Mouse (Mus musculus): ENCODE results near the gene Mrps18c.

- TF ChIP-seq MAX (IDR thresholded peaks at IDR 0.05; ENCODE audit: low read length) (no peak), MYB (IDR thresholded peaks at IDR 0.05; ENCODE audit: low read depth, low read length) (no peak), CTCF (IDR thresholded peaks at IDR 0.05 in 2 of 3, conservative IDR thresholded peaks at IDR 0.05 in 1 of 3; ENCODE audit: control insufficient read depth in 1 of 3, insufficient read depth in 1 of 3, low read depth in 2 of 3, low read length in 3 of 3, poor library complexity in 1 of 3, severe bottlenecking in 1 of 3) (peak in 1 of 3 experiments; percentile 24; a peak in 3 of 6 replicates), ZMIZ1 (IDR thresholded peaks at IDR 0.05; ENCODE audit: low read depth, low read length) (no peak), HCFC1 (IDR thresholded peaks at IDR 0.05; ENCODE audit: low read depth, low read length) (no peak), CHD1 (IDR thresholded peaks at IDR 0.05; ENCODE audit: low read depth, low read length) (no peak), JUND (IDR thresholded peaks at IDR 0.05; ENCODE audit: low read depth, low read length) (no peak), ETS1 (IDR thresholded peaks at IDR 0.05; ENCODE audit: low read depth, low read length) (no peak)
These were observed 4.3 kb upstream of the Mrps18c start for GRCm38 (mm10) chr5:100794084-100794483.

Data from MEL (cell line).